Mouse (Mus musculus): Measurements from ENCODE around the gene Rpl36-ps4.
"Not testable (repeated sequence)": the region's sequence is repeated elsewhere in the genome, so short reads cannot be mapped to it uniquely, and the experiment has no call there.

Rpl36-ps4 gene

DNA sequence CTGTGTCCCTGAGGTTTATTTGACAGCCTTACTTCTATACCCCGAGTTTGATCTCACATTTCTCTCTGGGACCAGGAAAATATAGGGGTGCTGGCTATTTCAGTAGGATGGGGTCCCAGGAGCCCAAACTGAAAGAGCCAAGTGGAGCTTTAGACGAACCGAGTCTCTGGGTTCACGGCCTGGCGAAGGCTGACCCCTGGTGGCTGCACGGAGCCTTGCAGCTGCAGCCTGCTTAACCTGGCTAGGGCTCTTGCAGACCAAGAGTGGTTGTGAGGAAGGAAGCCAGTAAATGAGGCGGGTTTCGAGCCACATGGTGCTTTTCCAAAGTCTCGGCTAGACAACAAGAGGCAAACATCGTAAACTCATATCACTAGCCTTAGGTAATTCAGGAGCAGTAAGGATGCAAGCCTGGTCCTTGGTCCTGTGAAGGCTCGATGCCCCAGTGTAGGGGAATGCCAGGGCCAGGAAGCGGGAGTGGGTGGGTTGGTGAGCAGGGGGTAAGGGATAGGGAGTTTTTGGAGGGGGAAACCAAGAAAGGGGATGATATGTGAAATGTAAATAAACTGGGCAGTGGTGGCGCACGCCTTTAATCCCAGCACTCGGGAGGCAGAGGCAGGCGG lies 28.3 kb downstream of the Rpl36-ps4 start:
- DNase-seq (ENCODE audit: low spot score in 2 of 2): peak; percentile 49 to 60

DNA sequence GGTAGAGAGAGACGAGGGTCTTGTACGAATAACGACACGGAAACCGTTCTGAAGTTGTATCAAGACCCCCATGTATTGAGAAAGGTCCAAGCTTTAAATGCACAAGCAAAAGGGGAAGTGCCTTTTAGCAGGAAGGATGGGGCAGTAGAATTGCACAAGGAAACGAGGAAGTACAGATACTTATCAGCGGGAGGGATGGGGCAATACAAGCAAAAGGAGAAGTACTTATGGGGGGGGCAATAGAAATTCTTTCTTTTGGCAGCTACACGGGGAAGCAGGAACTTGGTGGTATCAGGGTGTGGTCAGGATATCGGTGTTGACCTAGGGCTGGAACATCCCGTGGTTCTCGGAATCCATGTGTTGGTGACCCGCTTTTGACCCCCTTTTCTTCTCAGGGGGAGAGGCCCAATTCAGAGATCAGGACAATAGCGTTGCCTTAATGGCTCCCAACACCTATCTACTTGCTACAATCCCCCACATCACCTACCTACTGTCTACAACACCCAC lies 33.9 kb downstream of the Rpl36-ps4 start:
- not testable (repeated sequence) for DNase-seq (ENCODE audit: low spot score in 2 of 2)

DNA sequence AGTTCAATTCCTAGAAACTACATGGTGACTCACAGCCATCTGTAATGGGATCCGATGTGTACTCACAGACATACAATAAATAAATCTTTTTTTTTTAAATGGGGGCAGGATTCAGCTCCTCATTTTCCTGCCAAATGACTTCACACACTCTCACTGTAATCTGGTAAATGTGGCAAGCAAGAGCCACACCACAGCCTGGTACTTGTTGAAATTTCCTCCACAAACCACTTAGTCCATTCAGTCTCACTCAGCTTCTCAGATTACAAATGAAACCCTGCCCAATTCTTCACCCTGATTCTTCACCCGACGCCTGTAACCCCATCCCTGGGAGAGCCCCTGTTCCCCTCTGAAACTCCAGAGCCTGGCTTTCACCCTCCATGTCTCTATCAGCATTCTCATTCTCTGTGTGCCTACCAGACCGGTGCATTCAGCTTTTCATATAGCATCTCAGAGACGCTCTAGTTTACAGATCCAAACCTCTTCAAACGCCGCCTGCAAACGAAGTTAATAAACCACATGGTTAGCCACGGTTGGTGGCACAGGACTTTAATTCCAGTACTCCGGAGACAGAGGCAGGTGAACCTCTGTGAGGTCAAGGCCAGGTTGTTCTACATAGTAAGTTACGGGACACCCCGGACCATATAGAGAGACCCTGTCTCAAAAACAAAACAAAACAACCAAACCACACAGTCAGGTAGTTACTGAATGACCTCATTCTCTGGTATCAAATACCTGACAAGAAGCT lies 36.5 kb downstream of the Rpl36-ps4 start:
- no peak for DNase-seq (ENCODE audit: low spot score in 2 of 2)

DNA sequence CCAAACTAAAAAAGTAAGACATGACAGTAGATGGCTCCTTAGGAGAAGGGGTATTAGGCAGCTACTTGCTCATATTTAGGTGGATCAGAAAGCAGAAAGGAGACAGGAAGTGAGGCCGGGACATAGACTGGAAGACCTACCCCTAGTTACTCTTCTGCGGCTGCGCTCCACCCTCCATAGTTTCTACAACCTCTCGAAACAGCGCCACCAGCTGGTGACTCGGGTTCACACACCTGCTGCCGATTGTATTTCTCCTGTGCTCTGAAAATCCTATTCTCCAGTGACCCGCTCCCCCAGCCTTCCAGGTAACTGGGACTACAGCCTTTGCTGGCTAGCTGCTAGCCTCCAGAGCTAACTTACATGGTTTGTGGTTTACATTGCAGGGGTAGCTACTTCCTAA lies 37.5 kb downstream of the Rpl36-ps4 start:
- no peak for DNase-seq (ENCODE audit: low spot score in 2 of 2)

DNA sequence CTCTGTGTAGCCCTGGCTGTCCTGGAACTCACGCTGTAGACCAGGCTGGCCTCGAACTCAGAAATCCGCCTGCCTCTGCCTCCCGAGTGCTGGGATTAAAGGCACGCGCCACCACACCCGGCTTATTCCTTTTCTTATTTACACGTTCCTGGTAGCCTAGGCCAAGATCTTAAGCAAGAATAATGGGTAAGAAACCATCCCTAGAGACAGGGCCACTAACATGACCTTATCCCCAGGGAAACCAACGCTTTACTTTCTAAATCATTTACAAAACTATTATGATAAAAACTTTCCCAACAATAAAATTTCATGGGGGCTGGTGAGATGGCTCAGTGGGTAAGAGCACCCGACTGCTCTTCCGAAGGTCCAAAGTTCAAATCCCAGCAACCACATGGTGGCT lies 38.6 kb downstream of the Rpl36-ps4 start:
- DNase-seq (ENCODE audit: low spot score in 2 of 2): not testable (repeated sequence)

DNA sequence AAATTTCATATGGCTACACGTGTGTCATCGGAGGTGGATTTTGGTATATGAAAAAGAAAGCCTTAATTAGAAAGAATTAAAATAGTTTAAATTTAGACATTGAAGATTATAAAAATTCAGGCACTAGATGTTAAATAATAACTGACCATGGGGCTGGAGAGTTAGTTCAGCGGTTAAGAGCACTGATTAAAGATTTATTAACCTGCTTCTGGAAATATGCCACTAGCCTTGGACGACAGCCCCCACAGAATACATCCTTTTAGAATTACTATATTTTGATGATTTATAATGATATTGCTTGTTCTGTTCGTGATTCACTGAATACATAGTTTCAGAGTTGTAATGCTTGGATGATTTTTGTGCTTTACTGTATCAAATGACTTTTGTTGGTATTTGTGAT lies 39.2 kb downstream of the Rpl36-ps4 start:
- not testable (repeated sequence) for DNase-seq (ENCODE audit: low spot score in 2 of 2)

DNA sequence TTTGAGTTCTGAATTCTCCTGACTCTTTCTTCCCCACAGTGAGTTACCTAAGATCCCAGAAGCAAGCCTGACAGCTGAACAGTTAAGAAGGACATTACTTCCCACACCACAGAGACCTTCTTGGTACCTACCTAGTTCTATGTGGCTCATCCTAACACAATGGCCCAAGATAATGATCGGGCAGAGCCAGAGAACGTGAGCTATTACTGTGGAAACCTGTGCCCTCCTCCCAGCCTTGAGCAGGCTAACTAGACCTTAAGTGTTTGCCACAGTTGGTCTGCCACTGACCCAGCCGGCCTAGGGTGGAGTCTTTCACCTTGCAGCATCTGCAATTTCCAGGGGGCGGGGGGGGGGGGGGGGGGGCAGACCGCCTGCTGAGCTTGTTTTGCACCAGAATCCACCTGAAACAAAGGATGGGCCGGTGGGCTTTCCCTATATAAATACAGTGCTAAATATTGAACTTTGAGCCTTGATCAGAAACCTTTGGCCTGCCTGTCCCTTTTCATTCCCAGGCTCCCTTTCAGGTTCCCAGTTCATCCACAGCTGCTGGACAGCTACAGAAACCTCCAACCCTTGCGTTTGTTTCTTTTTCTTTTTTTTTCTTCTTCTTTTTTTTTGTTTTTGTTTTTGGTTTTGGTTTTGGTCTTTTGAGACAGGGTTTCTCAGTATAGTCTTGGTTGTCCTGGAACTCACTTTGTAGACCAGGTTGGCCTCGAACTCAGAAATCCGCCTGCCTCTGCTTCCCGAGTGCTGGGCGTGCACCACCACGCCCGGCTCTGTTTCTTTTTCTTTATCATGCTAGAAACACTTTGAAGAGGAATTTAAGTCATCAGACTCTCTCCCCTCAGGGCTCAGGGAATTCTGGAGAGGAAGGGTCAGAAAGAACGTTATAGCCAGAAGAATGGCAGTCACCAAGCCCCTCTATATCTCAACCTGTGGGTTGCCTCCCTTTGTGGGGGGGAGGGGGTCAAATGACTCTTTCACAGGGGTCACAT lies 42.6 kb downstream of the Rpl36-ps4 start:
- DNase-seq (ENCODE audit: low spot score in 2 of 2): no peak

DNA sequence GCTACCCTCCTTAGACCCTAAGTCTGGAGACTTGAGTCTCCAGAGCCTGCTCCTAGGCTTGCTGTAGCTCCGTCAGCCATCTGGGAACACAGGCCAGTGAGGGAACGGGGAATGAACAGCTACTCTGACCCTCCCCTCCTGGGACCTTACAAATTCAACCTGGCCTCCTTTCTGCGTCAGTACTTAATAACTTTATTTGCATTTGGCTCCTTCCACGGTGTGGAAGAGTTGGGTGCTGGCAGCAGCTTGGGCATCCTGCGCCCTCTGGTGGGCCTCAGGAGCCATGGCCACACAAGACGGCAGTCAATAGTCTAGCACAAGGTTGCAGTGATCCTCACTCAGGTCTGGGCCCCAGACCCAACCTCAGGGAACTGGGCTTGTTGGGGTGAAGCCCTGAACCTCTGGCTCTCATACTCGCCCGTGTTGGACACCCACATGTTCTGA lies 47.7 kb downstream of the Rpl36-ps4 start:
- DNase-seq (ENCODE audit: low spot score in 2 of 2): not testable (repeated sequence)
